Mouse (Mus musculus): Measurements from ENCODE around the gene Ptprc. TPM values are rescaled to one million over a fixed set of nuclear protein-coding genes. Genes with fewer than 3 reads are reported as not detected.
A peak's percentile ranks its signal among the peaks of the same experiment; 100 is the strongest.

The Ptprc gene
- polyA plus RNA-seq, 1 experiment from 2014 or later: 5.0 TPM

- Histone ChIP-seq H3K9ac (ENCODE audit: low read depth, low read length) (no peak overlapping the region), H3K9me3 (ENCODE audit: control insufficient read depth, low read length) (no peaks in the 10 kb centered on the region), H3K27me3 (ENCODE audit: control insufficient read depth, insufficient read depth, low read length) (no peaks in the 10 kb centered on the region), H3K4me1 (ENCODE audit: control insufficient read depth, insufficient read depth, low read length) (no peaks in the 10 kb centered on the region), H3K4me3 (ENCODE audit: low read length) (no peak overlapping the region), H3K36me3 (ENCODE audit: control insufficient read depth, insufficient read depth, low read length) (no peaks in the 10 kb centered on the region), H3K4me2 (replicated peaks; ENCODE audit: low read depth, low read length) (no peak overlapping the region), H3K27ac (ENCODE audit: low read depth, low read length) (no peak overlapping the region)
- ATAC-seq (ENCODE audit: low FRiP score, low TSS enrichment): no peak
- WGBS: 73% methylated on average over 1 of the region's 1 CpGs
Measured at GRCm38 (mm10) chr1:138125281-138125680, 50.2 kb downstream of the Ptprc start.

DNA sequence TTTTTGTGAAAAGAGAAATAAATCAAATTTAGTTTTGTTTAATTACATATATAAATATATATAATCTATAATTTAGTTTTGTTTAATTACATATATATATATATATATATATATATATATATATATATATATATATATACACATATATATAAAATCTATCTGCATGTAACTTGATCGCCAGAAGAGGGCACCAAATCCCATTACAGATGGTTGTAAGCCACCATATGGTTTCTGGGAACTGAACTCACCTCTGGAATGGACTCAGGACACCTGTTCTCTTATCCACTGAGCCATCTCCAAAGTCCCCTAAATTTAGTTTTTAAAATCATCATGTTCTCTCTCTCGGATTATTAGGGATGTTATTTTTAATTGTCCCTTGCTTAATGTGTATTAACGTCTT is 51.6 kb downstream of the Ptprc start:
- WGBS: 45% methylated on average over 3 of the region's 3 CpGs
- no peak overlapping the region for H3K9ac ChIP-seq (ENCODE audit: low read depth, low read length)

GRCm38 (mm10) chr1:138119895-138120294 is 55.6 kb downstream of the Ptprc start:
- Histone ChIP-seq H3K4me1 (ENCODE audit: control insufficient read depth, insufficient read depth, low read length) (no peaks in the 10 kb centered on the region), H3K27me3 (ENCODE audit: control insufficient read depth, insufficient read depth, low read length) (no peaks in the 10 kb centered on the region), H3K9ac (ENCODE audit: low read depth, low read length) (no peak overlapping the region), H3K4me3 (ENCODE audit: low read length) (no peak overlapping the region), H3K27ac (ENCODE audit: low read depth, low read length) (no peak overlapping the region), H3K4me2 (replicated peaks; ENCODE audit: low read depth, low read length) (no peak overlapping the region), H3K36me3 (ENCODE audit: control insufficient read depth, insufficient read depth, low read length) (no peaks in the 10 kb centered on the region), H3K9me3 (ENCODE audit: control insufficient read depth, low read length) (no peaks in the 10 kb centered on the region)
- ATAC-seq (ENCODE audit: low FRiP score, low TSS enrichment): no peak
- WGBS: 58% methylated on average over 12 of the region's 12 CpGs

More for the DNA sequence above, 51.6 kb downstream of the Ptprc start:
- no peaks in the 10 kb centered on the region for H3K27me3 ChIP-seq (ENCODE audit: control insufficient read depth, insufficient read depth, low read length)
- H3K27ac ChIP-seq (ENCODE audit: low read depth, low read length): no peak overlapping the region
- no peaks in the 10 kb centered on the region for H3K36me3 ChIP-seq (ENCODE audit: control insufficient read depth, insufficient read depth, low read length)
- H3K4me1 ChIP-seq (ENCODE audit: control insufficient read depth, insufficient read depth, low read length): no peaks in the 10 kb centered on the region
- no peak overlapping the region for H3K4me3 ChIP-seq (ENCODE audit: low read length)
- H3K9me3 ChIP-seq (ENCODE audit: control insufficient read depth, low read length): no peaks in the 10 kb centered on the region
- no peak for ATAC-seq (ENCODE audit: low FRiP score, low TSS enrichment)
- no peak overlapping the region for H3K4me2 ChIP-seq (replicated peaks; ENCODE audit: low read depth, low read length)

DNA sequence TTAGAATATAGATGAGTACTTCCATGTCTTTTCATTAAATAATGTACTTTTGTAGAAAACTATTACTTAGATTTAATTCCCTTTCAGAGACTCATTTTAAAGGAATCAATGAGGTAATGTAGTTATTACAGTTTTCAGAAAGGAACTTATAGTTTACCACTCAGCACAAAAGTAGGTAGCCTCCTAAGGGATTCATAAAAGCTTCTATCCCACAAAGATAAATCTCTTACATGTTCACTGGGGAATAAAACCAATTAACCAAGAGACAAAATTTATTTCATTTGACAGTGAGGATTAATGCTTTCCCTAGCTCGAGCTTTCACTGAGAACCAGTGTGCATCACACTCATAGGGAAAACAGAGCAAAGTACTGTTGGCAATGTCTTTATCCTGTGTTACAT is 82.3 kb downstream of the Ptprc start:
- Histone ChIP-seq H3K9ac (ENCODE audit: low read depth, low read length) (no peak overlapping the region), H3K27me3 (ENCODE audit: control insufficient read depth, insufficient read depth, low read length) (no peaks in the 10 kb centered on the region), H3K4me2 (replicated peaks; ENCODE audit: low read depth, low read length) (no peak overlapping the region), H3K4me3 (ENCODE audit: low read length) (no peak overlapping the region), H3K36me3 (ENCODE audit: control insufficient read depth, insufficient read depth, low read length) (no peaks in the 10 kb centered on the region), H3K4me1 (ENCODE audit: control insufficient read depth, insufficient read depth, low read length) (no peaks in the 10 kb centered on the region), H3K27ac (ENCODE audit: low read depth, low read length) (no peak overlapping the region), H3K9me3 (ENCODE audit: control insufficient read depth, low read length) (no peaks in the 10 kb centered on the region)
- no peak for ATAC-seq (ENCODE audit: low FRiP score, low TSS enrichment)
- 24% methylated on average over 1 of the region's 1 CpGs for WGBS

GRCm38 (mm10) chr1:138085810-138086209 is 89.7 kb downstream of the Ptprc start:
- Histone ChIP-seq H3K9ac (ENCODE audit: low read depth, low read length) (no peak overlapping the region), H3K4me3 (ENCODE audit: low read length) (no peak overlapping the region), H3K4me2 (replicated peaks; ENCODE audit: low read depth, low read length) (no peak overlapping the region), H3K27ac (ENCODE audit: low read depth, low read length) (no peak overlapping the region), H3K4me1 (ENCODE audit: control insufficient read depth, insufficient read depth, low read length) (no peaks in the 10 kb centered on the region), H3K9me3 (ENCODE audit: control insufficient read depth, low read length) (no peaks in the 10 kb centered on the region), H3K36me3 (ENCODE audit: control insufficient read depth, insufficient read depth, low read length) (no peaks in the 10 kb centered on the region), H3K27me3 (ENCODE audit: control insufficient read depth, insufficient read depth, low read length) (no peaks in the 10 kb centered on the region)
- 9% methylated on average over 1 of the region's 1 CpGs for WGBS
- ATAC-seq (ENCODE audit: low FRiP score, low TSS enrichment): no peak

GRCm38 (mm10) chr1:138083707-138084106 is 91.8 kb downstream of the Ptprc start:
- H3K9me3 ChIP-seq (ENCODE audit: control insufficient read depth, low read length): no peaks in the 10 kb centered on the region
- 0 out of 2 replicates have a peak overlapping the region, but pooled peaks have one; percentile 17 for H3K27ac ChIP-seq (ENCODE audit: low read depth, low read length)
- H3K9ac ChIP-seq (ENCODE audit: low read depth, low read length): no peak overlapping the region
- H3K4me1 ChIP-seq (ENCODE audit: control insufficient read depth, insufficient read depth, low read length): no peaks in the 10 kb centered on the region
- no peaks in the 10 kb centered on the region for H3K27me3 ChIP-seq (ENCODE audit: control insufficient read depth, insufficient read depth, low read length)
- ATAC-seq (ENCODE audit: low FRiP score, low TSS enrichment): peak; percentile 81; the same call in 1 of the 2 replicates
- H3K4me3 ChIP-seq (ENCODE audit: low read length): no peak overlapping the region
- H3K36me3 ChIP-seq (ENCODE audit: control insufficient read depth, insufficient read depth, low read length): no peaks in the 10 kb centered on the region
- no peak overlapping the region for H3K4me2 ChIP-seq (replicated peaks; ENCODE audit: low read depth, low read length)

- Histone ChIP-seq H3K27me3 (ENCODE audit: control insufficient read depth, insufficient read depth, low read length) (no peaks in the 10 kb centered on the region), H3K9ac (ENCODE audit: low read depth, low read length) (no peak overlapping the region), H3K27ac (ENCODE audit: low read depth, low read length) (no peak overlapping the region), H3K36me3 (ENCODE audit: control insufficient read depth, insufficient read depth, low read length) (no peaks in the 10 kb centered on the region), H3K4me1 (ENCODE audit: control insufficient read depth, insufficient read depth, low read length) (no peaks in the 10 kb centered on the region), H3K4me3 (ENCODE audit: low read length) (no peak overlapping the region), H3K9me3 (ENCODE audit: control insufficient read depth, low read length) (no peaks in the 10 kb centered on the region), H3K4me2 (replicated peaks; ENCODE audit: low read depth, low read length) (no peak overlapping the region)
- WGBS: 96% methylated on average over 1 of the region's 1 CpGs
- ATAC-seq (ENCODE audit: low FRiP score, low TSS enrichment): no peak
Measured at GRCm38 (mm10) chr1:138080308-138080707, 95.2 kb downstream of the Ptprc start.

DNA sequence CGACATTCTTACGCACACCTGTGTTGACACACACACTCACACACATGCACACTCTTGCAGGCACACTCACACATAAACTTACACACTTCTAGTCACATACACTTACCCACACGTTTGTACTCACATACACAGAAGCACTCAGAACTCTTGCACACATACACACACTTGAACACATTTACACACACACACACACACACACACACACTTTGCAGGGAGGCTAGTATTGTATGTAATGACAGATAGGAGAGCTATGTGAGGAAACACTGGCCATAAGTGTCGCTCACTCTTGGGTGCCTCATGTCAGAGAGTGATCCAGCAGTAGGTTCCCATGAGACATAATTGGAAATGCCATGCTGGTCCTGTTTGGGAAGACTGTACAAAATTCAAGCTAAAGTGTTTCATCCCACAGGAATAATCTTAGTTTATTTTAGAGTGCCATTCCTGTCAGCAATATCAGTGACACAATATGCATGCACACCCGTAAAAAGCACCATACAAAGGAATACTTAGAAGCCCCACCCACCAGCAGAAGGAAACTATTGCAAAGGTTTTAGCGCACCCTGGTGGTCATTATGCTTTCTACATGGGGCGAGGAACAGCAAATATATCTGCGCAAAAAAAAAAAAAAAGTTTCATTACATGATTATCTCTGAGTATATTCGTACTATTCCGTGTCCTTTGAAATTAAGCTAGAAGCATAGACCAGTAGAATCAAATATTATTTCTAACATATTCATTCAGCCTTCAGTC is 131.1 kb downstream of the Ptprc start:
- Histone ChIP-seq H3K36me3 (ENCODE audit: control insufficient read depth, insufficient read depth, low read length) (no peaks in the 10 kb centered on the region), H3K4me3 (ENCODE audit: low read length) (no peak overlapping the region), H3K4me2 (replicated peaks; ENCODE audit: low read depth, low read length) (no peak overlapping the region), H3K27me3 (ENCODE audit: control insufficient read depth, insufficient read depth, low read length) (no peaks in the 10 kb centered on the region), H3K9ac (ENCODE audit: low read depth, low read length) (no peak overlapping the region), H3K27ac (ENCODE audit: low read depth, low read length) (no peak overlapping the region), H3K4me1 (ENCODE audit: control insufficient read depth, insufficient read depth, low read length) (peaks cover 6% of the 10 kb centered on the region; the same call in 1 of the 2 replicates), H3K9me3 (ENCODE audit: control insufficient read depth, low read length) (no peaks in the 10 kb centered on the region)
- WGBS: 38% methylated on average over 10 of the region's 10 CpGs
- ATAC-seq (ENCODE audit: low FRiP score, low TSS enrichment): peak; percentile 74; the same call in 1 of the 2 replicates

DNA sequence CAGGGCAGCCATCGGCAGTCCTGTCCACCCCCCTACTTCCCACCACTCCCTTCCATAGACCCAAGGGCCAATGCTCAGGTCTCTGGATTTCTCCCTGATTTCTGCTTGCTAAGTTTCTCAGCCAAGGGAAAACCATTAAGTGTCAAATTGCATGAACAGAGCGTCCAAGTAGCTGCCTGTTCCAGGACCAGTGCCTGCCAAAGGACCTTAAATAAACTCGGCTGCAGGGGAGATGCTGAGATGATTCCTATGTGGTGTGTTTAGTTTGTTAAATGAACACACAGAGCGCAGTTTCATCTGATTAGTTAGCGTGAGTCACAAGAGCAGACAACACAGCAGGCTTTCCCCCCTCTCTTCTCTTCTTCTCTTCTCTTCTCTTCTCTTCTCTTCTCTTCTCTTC is 135.0 kb downstream of the Ptprc start:
- H3K9me3 ChIP-seq (ENCODE audit: control insufficient read depth, low read length): no peaks in the 10 kb centered on the region
- no peak overlapping the region for H3K9ac ChIP-seq (ENCODE audit: low read depth, low read length)
- H3K4me1 ChIP-seq (ENCODE audit: control insufficient read depth, insufficient read depth, low read length): peaks cover 6% of the 10 kb centered on the region; the same call in 1 of the 2 replicates
- H3K27ac ChIP-seq (ENCODE audit: low read depth, low read length): no peak overlapping the region
- H3K36me3 ChIP-seq (ENCODE audit: control insufficient read depth, insufficient read depth, low read length): no peaks in the 10 kb centered on the region
- ATAC-seq (ENCODE audit: low FRiP score, low TSS enrichment): 0 out of 2 replicates have a peak, but pooled peaks have one; percentile 26
- H3K4me3 ChIP-seq (ENCODE audit: low read length): no peak overlapping the region
- H3K4me2 ChIP-seq (replicated peaks; ENCODE audit: low read depth, low read length): no peak overlapping the region
- 30% methylated on average over 5 of the region's 5 CpGs for WGBS
- no peaks in the 10 kb centered on the region for H3K27me3 ChIP-seq (ENCODE audit: control insufficient read depth, insufficient read depth, low read length)
